Mouse (Mus musculus) bone marrow, adult 2 months (tissue): Measurements from ENCODE around the gene Cep41.

ENCODE experiments used
- CTCF ChIP-seq: fragments of 200-500 bp; IDR thresholded peaks from 2 replicates; pipeline ENCODE4 v1.5.1; 2011; ENCODE audit warnings: low read length, control low read depth; ENCODE audit not compliant: control insufficient read depth, insufficient read depth
- POLR2A ChIP-seq: fragments of 200-500 bp; IDR thresholded peaks from 2 replicates; pipeline ENCODE4 v1.6.1; 2011; ENCODE audit warnings: low read depth, mild to moderate bottlenecking, control low read depth, low read length, borderline replicate concordance; ENCODE audit not compliant: control insufficient read depth

DNA sequence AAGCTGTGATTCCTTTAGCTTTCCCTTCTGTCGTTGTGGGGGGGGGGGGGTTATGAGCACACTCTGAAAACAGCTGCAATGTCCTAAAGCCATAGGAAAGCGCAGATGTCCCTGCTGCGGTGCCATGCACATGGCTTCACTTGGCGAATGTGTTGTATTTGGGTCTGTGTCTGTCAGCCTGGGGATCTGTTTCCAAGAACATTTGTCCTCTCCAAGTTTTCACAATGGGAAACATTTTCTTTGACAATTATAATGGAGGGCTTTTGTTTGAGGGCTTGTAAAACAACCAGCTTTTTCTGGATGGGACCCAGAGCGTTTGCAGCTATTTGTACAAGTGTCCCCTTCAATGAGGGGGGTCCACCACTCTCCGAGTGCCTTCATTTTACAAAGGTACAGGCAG lies 79.3 kb downstream of the Cep41 start:
- TF ChIP-seq CTCF: no peak
- no peak for TF ChIP-seq POLR2A
